Mouse (Mus musculus) stomach, postnatal 0 days (tissue): ENCODE measurements around the gene Zfp644. TPM values are rescaled to one million over a fixed set of nuclear protein-coding genes. Genes with fewer than 3 reads are reported as not detected.
"Not testable (repeated sequence)": the region's sequence is repeated elsewhere in the genome, so short reads cannot be mapped to it uniquely, and the experiment has no call there.

ENCODE experiments used
- ATAC-seq: fragments of 200-750 bp; cut with Nextera tagmentation; 2 replicates; pipeline ENCODE4 v1.8.0; 2017; ENCODE audit not compliant: low FRiP score, low TSS enrichment
- DNase-seq: peaks from one replicate; pipeline ENCODE4 v3.0.0-alpha.2; 2016; ENCODE audit warnings: low spot score
- H3K27ac ChIP-seq: fragments of 300-500 bp; sonication (generic); replicated peaks from 2 replicates; pipeline ENCODE4 v1.5.1; 2014; ENCODE audit warnings: mild to moderate bottlenecking, control low read depth
- H3K27me3 ChIP-seq: fragments of 300-500 bp; sonication (generic); 2 replicates; pipeline ENCODE4 v1.6.1; 2014; ENCODE audit warnings: low read length; ENCODE audit not compliant: control insufficient read depth, insufficient read depth
- H3K36me3 ChIP-seq: fragments of 300-500 bp; sonication (generic); 2 replicates; pipeline ENCODE4 v1.6.1; 2014; ENCODE audit warnings: low read length, mixed read lengths; ENCODE audit not compliant: control insufficient read depth, insufficient read depth
- H3K4me1 ChIP-seq: fragments of 300-500 bp; sonication (generic); replicated peaks from 2 replicates; pipeline ENCODE4 v1.6.1; 2014; ENCODE audit warnings: antibody characterized with exemption; ENCODE audit not compliant: control insufficient read depth, insufficient read depth
- H3K4me2 ChIP-seq: fragments of 300-500 bp; sonication (generic); replicated peaks from 2 replicates; pipeline ENCODE4 v1.6.1; 2014; ENCODE audit warnings: low read depth, mild to moderate bottlenecking, control low read depth, moderate library complexity
- H3K4me3 ChIP-seq: fragments of 300-500 bp; sonication (generic); 2 replicates; pipeline ENCODE4 v1.5.1; 2014; ENCODE audit warnings: low read depth, low read length, control low read depth
- H3K9ac ChIP-seq: fragments of 300-500 bp; sonication (generic); 2 replicates; pipeline ENCODE4 v1.6.1; 2014; ENCODE audit warnings: mild to moderate bottlenecking, low read length, control low read depth, mixed read lengths
- H3K9me3 ChIP-seq: fragments of 300-500 bp; sonication (generic); 2 replicates; pipeline ENCODE4 v1.6.1; 2016; ENCODE audit warnings: low read length; ENCODE audit not compliant: control insufficient read depth
- CTCF ChIP-seq: IDR thresholded peaks from 2 replicates; pipeline ENCODE4 v1.5.1; 2016; ENCODE audit warnings: antibody characterized with exemption, low read depth, mild to moderate bottlenecking, moderate library complexity
- EP300 ChIP-seq: optimal IDR thresholded peaks from 2 replicates; pipeline ENCODE3; 2016; ENCODE audit warnings: antibody characterized with exemption
- WGBS: fragments of 180-500 bp; shearing (Covaris S2); extraction: QIAGEN DNeasy Blood & Tissue Kit; methylation state at CpG from one replicate; pipeline ENCODE4 v1.1.7; 2014; 5-methylcytosine and 5-hydroxymethylcytosine counted together
- polyA plus RNA-seq: library from polyadenylated mRNA; unstranded; fragments of >200 nt; fragmentation: Nextera tagmentation; extraction: Ambion mirVana; gene quantifications from 2 replicates; pipeline ENCODE4 v1.2.1, GENCODE M21; 2015

Gene Zfp644
- polyA plus RNA-seq, 1 experiment from 2014 or later, result 37.6 TPM

DNA sequence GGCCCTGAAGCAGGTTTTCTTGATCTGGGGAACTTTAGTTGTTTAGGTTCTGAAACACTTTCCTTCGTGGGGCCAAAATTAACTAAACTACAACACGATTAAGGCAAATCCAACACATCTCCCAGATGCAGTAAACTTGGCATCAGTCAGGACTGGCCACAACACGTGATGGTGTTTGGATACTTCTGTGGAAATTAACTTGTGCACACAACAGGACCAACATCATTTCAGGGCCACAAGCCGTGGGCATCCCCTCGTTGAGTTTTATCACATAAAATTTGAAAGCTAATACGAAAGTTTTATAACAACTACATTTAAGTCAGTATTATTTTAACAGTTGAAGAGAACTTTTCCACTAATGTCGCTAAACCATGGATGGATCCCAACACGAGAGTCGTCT is 1.9 kb downstream of the Zfp644 start:
- Histone ChIP-seq H3K4me3 (peak overlapping the region; percentile 79), H3K9me3 (no peaks in the 10 kb centered on the region), H3K27me3 (no peaks in the 10 kb centered on the region), H3K4me1 (no peaks in the 10 kb centered on the region), H3K36me3 (no peaks in the 10 kb centered on the region), H3K9ac (peak overlapping the region; percentile 95; the same call in 1 of the 2 replicates), H3K27ac (no peak overlapping the region; the same call in 1 of the 2 replicates), H3K4me2 (peak overlapping the region; percentile 71)
- ATAC-seq, result no peak
- TF ChIP-seq CTCF, result no peak
- TF ChIP-seq EP300, result no peak
- DNase-seq, result no peak
- WGBS, result 26% methylated on average over 9 of the region's 9 CpGs

DNA sequence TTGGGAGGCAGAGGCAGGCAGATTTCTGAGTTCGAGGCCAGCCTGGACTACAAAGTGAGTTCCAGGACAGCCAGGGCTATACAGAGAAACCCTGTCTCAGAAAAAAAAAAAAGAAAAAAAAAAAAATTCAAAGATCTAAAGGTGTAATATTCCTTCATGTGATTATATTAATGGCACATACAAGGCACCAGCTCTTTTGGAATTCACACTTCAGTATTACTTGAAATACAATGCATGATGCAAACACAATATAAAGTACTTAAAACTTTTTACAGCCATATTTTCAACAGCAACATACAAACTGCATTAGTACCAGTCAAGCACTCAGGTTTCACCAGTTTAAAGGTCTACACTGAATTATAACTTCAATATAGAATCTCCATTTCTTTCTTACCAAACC is 2.4 kb downstream of the Zfp644 start:
- ATAC-seq, result no peak
- no peak overlapping the region for H3K9ac ChIP-seq

DNA sequence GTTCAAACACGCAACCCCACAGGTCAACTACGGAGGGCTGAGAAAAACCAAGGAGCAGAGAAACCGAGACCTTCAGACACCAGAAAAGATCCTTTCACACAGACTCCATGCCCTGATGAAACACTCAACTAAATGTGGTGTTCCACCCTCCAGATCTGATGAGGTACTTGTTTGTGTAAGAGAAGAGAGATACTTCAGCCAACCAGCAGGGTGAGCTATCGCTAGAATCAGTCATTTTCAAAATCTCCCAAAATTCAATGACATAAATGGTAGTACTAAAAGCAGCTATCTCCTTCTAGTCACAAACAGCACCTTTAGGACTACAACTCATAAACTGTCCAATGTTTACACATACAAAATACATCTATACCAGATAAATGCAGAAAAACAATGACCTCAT is 4.1 kb downstream of the Zfp644 start:
- no peaks in the 10 kb centered on the region for H3K9me3 ChIP-seq
- no peak overlapping the region for H3K27ac ChIP-seq
- H3K4me2 ChIP-seq, result no peak overlapping the region
- 83% methylated on average over 4 of the region's 4 CpGs for WGBS
- no peaks in the 10 kb centered on the region for H3K27me3 ChIP-seq
- no peak overlapping the region for H3K4me3 ChIP-seq
- DNase-seq (no peak), ATAC-seq (no peak)
- no peaks in the 10 kb centered on the region for H3K36me3 ChIP-seq
- no peak overlapping the region for H3K9ac ChIP-seq
- no peaks in the 10 kb centered on the region for H3K4me1 ChIP-seq
- TF ChIP-seq CTCF (peak; percentile 68), EP300 (no peak)

More for the DNA sequence above, 2.4 kb downstream of the Zfp644 start:
- no peak for DNase-seq
- TF ChIP-seq EP300, result no peak
- no peak for TF ChIP-seq CTCF
- no peak overlapping the region for H3K4me2 ChIP-seq
- no peaks in the 10 kb centered on the region for H3K9me3 ChIP-seq
- H3K27me3 ChIP-seq, result no peaks in the 10 kb centered on the region
- no peaks in the 10 kb centered on the region for H3K36me3 ChIP-seq
- 100% methylated on average over 1 of the region's 1 CpGs for WGBS
- H3K4me3 ChIP-seq, result peak overlapping the region; percentile 79; the same call in 1 of the 2 replicates
- no peak overlapping the region for H3K27ac ChIP-seq
- H3K4me1 ChIP-seq, result no peaks in the 10 kb centered on the region

DNA sequence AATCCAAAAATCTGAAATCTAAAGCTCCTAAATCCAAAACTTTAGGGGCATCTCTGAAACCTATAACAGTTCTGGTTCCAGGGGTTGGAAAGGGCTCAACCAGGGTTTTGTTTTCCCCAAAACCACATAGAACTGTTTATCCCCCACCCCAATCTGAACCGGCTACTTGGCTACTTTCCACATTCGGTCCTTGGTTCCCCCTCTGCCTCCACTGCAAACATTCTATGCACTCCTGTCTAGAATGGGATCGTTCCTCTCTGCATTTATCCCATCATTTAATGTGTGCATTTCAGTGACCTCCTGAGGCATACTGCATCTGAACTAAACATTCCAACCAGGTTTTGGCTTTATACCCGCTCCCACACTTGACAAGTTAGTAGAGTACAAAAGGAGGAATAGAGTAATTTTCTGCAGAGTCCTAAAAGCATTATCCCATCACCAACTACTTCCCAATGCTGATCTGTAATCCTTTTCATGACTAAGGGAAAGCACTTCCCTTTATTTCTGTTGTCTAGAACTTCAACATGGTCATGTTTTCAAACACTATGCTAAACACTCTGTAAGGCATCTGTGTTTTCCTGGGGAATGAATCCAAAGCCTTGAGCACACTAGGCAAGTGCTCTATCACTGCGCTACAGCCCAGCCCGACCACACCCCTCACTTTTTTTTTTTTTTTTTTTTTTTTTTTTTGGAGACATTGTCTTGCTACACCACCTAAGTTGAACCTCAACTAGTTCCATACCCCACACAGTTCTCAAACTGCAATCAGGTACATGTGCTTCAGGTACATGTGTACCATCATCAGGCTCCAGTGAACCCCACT is 16.2 kb downstream of the Zfp644 start:
- no peak for TF ChIP-seq EP300
- no peak for TF ChIP-seq CTCF
- 90% methylated on average over 6 of the region's 6 CpGs for WGBS
- no peaks in the 10 kb centered on the region for H3K36me3 ChIP-seq
- DNase-seq (no peak), ATAC-seq (no peak)
- no peak overlapping the region for H3K4me2 ChIP-seq
- no peaks in the 10 kb centered on the region for H3K4me1 ChIP-seq
- no peaks in the 10 kb centered on the region for H3K9me3 ChIP-seq
- no peaks in the 10 kb centered on the region for H3K27me3 ChIP-seq
- no peak overlapping the region for H3K27ac ChIP-seq
- H3K9ac ChIP-seq, result no peak overlapping the region
- H3K4me3 ChIP-seq, result no peak overlapping the region

DNA sequence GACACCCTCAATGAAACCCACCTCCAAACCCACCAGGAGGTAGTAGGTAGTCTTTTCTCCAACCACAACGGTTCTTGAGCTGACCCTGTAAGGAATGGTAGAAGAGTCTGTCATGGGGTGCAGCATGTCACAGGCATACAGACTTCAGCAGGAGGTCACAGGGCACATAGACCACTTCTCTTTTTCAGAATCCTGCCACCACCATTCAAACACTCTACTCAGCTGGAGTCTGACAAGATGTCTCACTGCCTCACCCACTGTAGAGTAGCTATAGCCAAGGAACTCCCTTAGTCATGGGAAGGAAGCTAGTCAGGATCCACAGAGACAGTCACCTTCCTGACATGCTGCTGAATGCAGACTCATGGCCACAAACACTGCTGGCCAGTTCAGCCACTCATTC is 17.4 kb downstream of the Zfp644 start:
- no peak overlapping the region for H3K4me3 ChIP-seq
- 88% methylated on average over 1 of the region's 1 CpGs for WGBS
- no peak for TF ChIP-seq EP300
- no peak for TF ChIP-seq CTCF
- no peaks in the 10 kb centered on the region for H3K4me1 ChIP-seq
- H3K27me3 ChIP-seq, result no peaks in the 10 kb centered on the region
- H3K9ac ChIP-seq, result no peak overlapping the region
- H3K36me3 ChIP-seq, result no peaks in the 10 kb centered on the region
- H3K27ac ChIP-seq, result no peak overlapping the region
- no peaks in the 10 kb centered on the region for H3K9me3 ChIP-seq
- ATAC-seq (no peak), DNase-seq (no peak)
- no peak overlapping the region for H3K4me2 ChIP-seq

DNA sequence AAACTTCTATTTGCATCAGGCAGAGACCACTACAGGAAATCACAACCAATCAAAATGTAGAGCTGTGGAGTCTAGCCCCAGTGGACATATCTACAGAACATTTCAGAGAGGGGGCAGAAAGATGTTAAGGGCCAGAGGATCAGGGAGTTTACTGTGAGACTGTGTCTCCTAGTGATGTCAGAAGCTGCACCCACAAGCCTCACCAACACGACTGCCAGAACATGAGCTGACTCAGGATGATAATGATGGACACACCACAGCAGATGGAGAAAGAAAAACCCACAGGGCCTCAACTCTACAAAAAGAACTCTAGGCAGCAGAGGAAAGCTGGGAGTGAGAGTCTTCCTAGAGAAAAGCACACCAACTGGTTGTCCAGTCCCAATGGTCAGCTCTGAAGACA is 18.3 kb downstream of the Zfp644 start:
- H3K9me3 ChIP-seq, DNase-seq, H3K4me2 ChIP-seq, H3K9ac ChIP-seq, H3K27ac ChIP-seq, ATAC-seq, H3K27me3 ChIP-seq, H3K4me1 ChIP-seq, H3K36me3 ChIP-seq, H3K4me3 ChIP-seq: not testable (repeated sequence)
- WGBS, result 56% methylated on average over 1 of the region's 1 CpGs
